Mouse (Mus musculus) E14TG2a.4 (cell line): ENCODE measurements around the gene Psmf1.

Source experiments
- CTCF ChIP-seq: conservative IDR thresholded peaks from 2 replicates; pipeline ENCODE4 v1.5.1; 2014; ENCODE audit warnings: low read length
- NANOG ChIP-seq: IDR thresholded peaks from 2 replicates; pipeline ENCODE4 v1.6.1; 2014; ENCODE audit warnings: borderline replicate concordance, low read length, mixed read lengths

DNA sequence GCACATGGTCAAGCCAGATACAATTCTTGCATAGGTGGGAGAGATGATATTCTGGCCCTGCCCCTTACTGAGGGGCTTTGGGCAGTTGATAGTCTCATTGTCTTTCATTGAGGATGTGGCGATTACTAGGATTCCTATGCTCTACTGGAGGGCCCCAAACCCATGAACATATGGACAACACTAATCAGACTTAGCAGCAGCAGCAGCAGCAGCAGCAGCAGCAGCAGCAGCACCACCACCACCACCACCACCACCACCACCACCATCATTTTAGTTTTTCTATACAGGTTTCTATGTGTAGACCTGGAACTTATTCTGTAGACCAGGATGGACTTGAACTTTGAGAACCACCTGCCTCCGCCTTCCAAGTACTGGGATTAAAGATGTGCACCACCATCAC, 39.5 kb upstream of the Psmf1 start:
- TF ChIP-seq CTCF = no peak
- no peak for TF ChIP-seq NANOG
